Mouse (Mus musculus) small intestine, adult 2 months (tissue): ENCODE measurements around the gene Pigm. TPM values are rescaled to one million over a fixed set of nuclear protein-coding genes. Genes with fewer than 3 reads are reported as not detected.

ENCODE experiments used
- H3K27ac ChIP-seq: fragments of 200-500 bp; 2 replicates; pipeline ENCODE4 v1.5.1; 2012; ENCODE audit warnings: low read depth, low read length, control low read depth, inconsistent platforms; ENCODE audit not compliant: insufficient read depth
- H3K27me3 ChIP-seq: fragments of 200-500 bp; 2 replicates; pipeline ENCODE4 v1.6.1; 2012; ENCODE audit warnings: mild to moderate bottlenecking, moderate library complexity, low read length, inconsistent platforms; ENCODE audit not compliant: control insufficient read depth, insufficient read depth
- H3K36me3 ChIP-seq: fragments of 200-500 bp; 2 replicates; pipeline ENCODE4 v1.6.1; 2012; ENCODE audit warnings: mild to moderate bottlenecking, low read length, control low read depth, inconsistent platforms; ENCODE audit not compliant: control insufficient read depth, insufficient read depth
- H3K4me1 ChIP-seq: fragments of 200-500 bp; 2 replicates; pipeline ENCODE4 v1.6.1; 2012; ENCODE audit warnings: low read length, inconsistent platforms, mixed read lengths; ENCODE audit not compliant: control insufficient read depth, insufficient read depth, insufficient read length
- H3K4me3 ChIP-seq: fragments of 200-500 bp; 2 replicates; pipeline ENCODE4 v1.5.1; 2012; ENCODE audit warnings: low read depth, mild to moderate bottlenecking, control low read depth, inconsistent platforms, low read length, moderate library complexity
- CTCF ChIP-seq: fragments of 200-500 bp; IDR thresholded peaks from 2 replicates; pipeline ENCODE4 v1.5.1; 2012; ENCODE audit warnings: low read depth, mild to moderate bottlenecking, control low read depth, inconsistent platforms, low read length, moderate library complexity, mixed read lengths; ENCODE audit not compliant: insufficient replicate concordance, insufficient read length; ENCODE audit errors: extremely low read depth
- POLR2A ChIP-seq: fragments of 200-500 bp; IDR thresholded peaks from 2 replicates; pipeline ENCODE4 v1.6.1; 2012; ENCODE audit warnings: low read depth, mild to moderate bottlenecking, control low read depth, inconsistent platforms, low read length, moderate library complexity
- WGBS: fragments of 180-500 bp; shearing (Covaris S2); methylation state at CpG from one replicate; pipeline ENCODE4 v1.1.7; 2018; 5-methylcytosine and 5-hydroxymethylcytosine counted together
- polyA plus RNA-seq: library from polyadenylated mRNA; depleted of rRNA; stranded (reverse); fragments of >200 nt; gene quantifications from 2 replicates; pipeline ENCODE4 v1.2.3, GENCODE M21; 2012

Gene Pigm
- polyA plus RNA-seq, 1 experiment = 4.8 TPM

- 0 out of 2 replicates have a peak overlapping the region, but pooled peaks have one; percentile 2 for H3K27ac ChIP-seq
- TF ChIP-seq CTCF (no peak), POLR2A (no peak)
Measured at GRCm38 (mm10) chr1:172352001-172352400, 24.3 kb upstream of the Pigm start.

GRCm38 (mm10) chr1:172352453-172352852, 23.9 kb upstream of the Pigm start:
- no peak overlapping the region for H3K4me3 ChIP-seq
- no peaks in the 10 kb centered on the region for H3K4me1 ChIP-seq
- H3K27me3 ChIP-seq = peaks cover 8% of the 10 kb centered on the region; the same call in 1 of the 2 replicates
- H3K36me3 ChIP-seq = no peaks in the 10 kb centered on the region
- 80% methylated on average over 3 of the region's 3 CpGs for WGBS
- no peak for TF ChIP-seq POLR2A
- TF ChIP-seq CTCF = no peak
- no peak overlapping the region for H3K27ac ChIP-seq

More at GRCm38 (mm10) chr1:172352001-172352400, 24.3 kb upstream of the Pigm start:
- H3K27me3 ChIP-seq = peaks cover 8% of the 10 kb centered on the region; the same call in 1 of the 2 replicates
- WGBS = 68% methylated on average over 6 of the region's 6 CpGs
- no peaks in the 10 kb centered on the region for H3K4me1 ChIP-seq
- no peak overlapping the region for H3K4me3 ChIP-seq
- no peaks in the 10 kb centered on the region for H3K36me3 ChIP-seq

GRCm38 (mm10) chr1:172355336-172355735, 21.0 kb upstream of the Pigm start:
- no peak for TF ChIP-seq POLR2A
- no peak for TF ChIP-seq CTCF
- Histone ChIP-seq H3K4me1 (no peaks in the 10 kb centered on the region), H3K4me3 (no peak overlapping the region), H3K36me3 (no peaks in the 10 kb centered on the region), H3K27ac (no peak overlapping the region), H3K27me3 (peaks cover 15% of the 10 kb centered on the region)
- WGBS = 48% methylated on average over 3 of the region's 3 CpGs

GRCm38 (mm10) chr1:172357550-172357949, 18.8 kb upstream of the Pigm start:
- Histone ChIP-seq H3K36me3 (no peaks in the 10 kb centered on the region), H3K27me3 (peaks cover 13% of the 10 kb centered on the region), H3K4me1 (no peaks in the 10 kb centered on the region), H3K27ac (no peak overlapping the region), H3K4me3 (no peak overlapping the region)
- WGBS = 3% methylated on average over 1 of the region's 1 CpGs
- TF ChIP-seq POLR2A = no peak
- TF ChIP-seq CTCF = peak; percentile 80

- Histone ChIP-seq H3K27me3 (peaks cover 17% of the 10 kb centered on the region), H3K27ac (no peak overlapping the region), H3K4me1 (no peaks in the 10 kb centered on the region), H3K36me3 (no peaks in the 10 kb centered on the region), H3K4me3 (no peak overlapping the region)
- WGBS = 71% methylated on average over 10 of the region's 10 CpGs
- no peak for TF ChIP-seq CTCF
- TF ChIP-seq POLR2A = no peak
Measured at GRCm38 (mm10) chr1:172358341-172358740, 18.0 kb upstream of the Pigm start.

GRCm38 (mm10) chr1:172364684-172365083, 11.7 kb upstream of the Pigm start:
- peak; percentile 61; the same call in 1 of the 2 replicates for TF ChIP-seq CTCF
- no peak for TF ChIP-seq POLR2A
- H3K4me3 ChIP-seq = no peak overlapping the region
- H3K27ac ChIP-seq = no peak overlapping the region
- no peaks in the 10 kb centered on the region for H3K36me3 ChIP-seq
- peaks cover 13% of the 10 kb centered on the region for H3K27me3 ChIP-seq
- 10% methylated on average over 6 of the region's 6 CpGs for WGBS
- H3K4me1 ChIP-seq = peaks cover 2% of the 10 kb centered on the region; the same call in 1 of the 2 replicates

- Histone ChIP-seq H3K4me3 (no peak overlapping the region), H3K27me3 (peaks cover 10% of the 10 kb centered on the region; the same call in 1 of the 2 replicates), H3K36me3 (no peaks in the 10 kb centered on the region), H3K27ac (no peak overlapping the region), H3K4me1 (peaks cover 2% of the 10 kb centered on the region; the same call in 1 of the 2 replicates)
- WGBS = 29% methylated on average over 23 of the region's 23 CpGs
- TF ChIP-seq CTCF = peak; percentile 69; the same call in 1 of the 2 replicates
- no peak for TF ChIP-seq POLR2A
Measured at GRCm38 (mm10) chr1:172368768-172369418, 7.5 kb upstream of the Pigm start.
